Mouse (Mus musculus) kidney, postnatal 0 days (tissue): ENCODE results near the gene Mpst. TPM values are rescaled to one million over a fixed set of nuclear protein-coding genes. Genes with fewer than 3 reads are reported as not detected.
A peak's percentile ranks its signal among the peaks of the same experiment; 100 is the strongest.

ENCODE experiments used
- ATAC-seq: fragments of 200-750 bp; cut with Nextera tagmentation; replicated peaks from 2 replicates; pipeline ENCODE4 v1.8.0; 2017; ENCODE audit warnings: low read depth, moderate number of reproducible peaks, moderate TSS enrichment, moderate library complexity; ENCODE audit not compliant: low FRiP score
- DNase-seq: peaks from one replicate; pipeline ENCODE4 v3.0.0-alpha.2; 2016; ENCODE audit warnings: low spot score
- H3K27ac ChIP-seq: fragments of 300-500 bp; sonication (generic); 2 replicates; pipeline ENCODE4 v1.5.1; 2014; ENCODE audit warnings: mild to moderate bottlenecking
- H3K27me3 ChIP-seq: fragments of 300-500 bp; sonication (generic); 2 replicates; pipeline ENCODE4 v1.6.1; 2014; ENCODE audit warnings: low read length, mixed read lengths; ENCODE audit not compliant: insufficient read depth
- H3K36me3 ChIP-seq: fragments of 300-500 bp; sonication (generic); 2 replicates; pipeline ENCODE4 v1.6.1; 2014; ENCODE audit warnings: low read length, mixed read lengths; ENCODE audit not compliant: insufficient read depth
- H3K4me1 ChIP-seq: fragments of 300-500 bp; sonication (generic); replicated peaks from 2 replicates; pipeline ENCODE4 v1.6.1; 2014; ENCODE audit warnings: antibody characterized with exemption, low read length, mixed read lengths; ENCODE audit not compliant: insufficient read depth
- H3K4me2 ChIP-seq: fragments of 300-500 bp; sonication (generic); 2 replicates; pipeline ENCODE4 v1.6.1; 2014; ENCODE audit warnings: mild to moderate bottlenecking, low read length, moderate library complexity, mixed read lengths
- H3K4me3 ChIP-seq: fragments of 300-500 bp; sonication (generic); replicated peaks from 2 replicates; pipeline ENCODE4 v1.5.1; 2014; ENCODE audit warnings: low read depth, low read length
- H3K9ac ChIP-seq: fragments of 300-500 bp; sonication (generic); 2 replicates; pipeline ENCODE4 v1.6.1; 2014; ENCODE audit warnings: low read depth, low read length
- H3K9me3 ChIP-seq: fragments of 300-500 bp; sonication (generic); replicated peaks from 2 replicates; pipeline ENCODE4 v1.6.1; 2016; ENCODE audit warnings: low read length, inconsistent platforms, mixed read lengths
- CTCF ChIP-seq: IDR thresholded peaks from 2 replicates; pipeline ENCODE4 v1.5.1; 2016; ENCODE audit warnings: antibody characterized with exemption, low read depth, mild to moderate bottlenecking, moderate library complexity
- WGBS: fragments of 180-500 bp; shearing (Covaris S2); extraction: QIAGEN DNeasy Blood & Tissue Kit; methylation state at CpG from one replicate; pipeline ENCODE4 v1.1.7; 2014; 5-methylcytosine and 5-hydroxymethylcytosine counted together
- polyA plus RNA-seq: library from polyadenylated mRNA; unstranded; fragments of >200 nt; fragmentation: Nextera tagmentation; extraction: Ambion mirVana; gene quantifications from 2 replicates; pipeline ENCODE4 v1.2.1, GENCODE M21; 2015

The Mpst gene
- polyA plus RNA-seq, 1 experiment from 2014 or later = 4.6 TPM

GRCm38 (mm10) chr15:78413083-78413718 is 7.0 kb downstream of the Mpst start:
- H3K9me3 ChIP-seq = no peaks in the 10 kb centered on the region
- TF ChIP-seq CTCF = no peak
- H3K27me3 ChIP-seq = no peaks in the 10 kb centered on the region; the same call in 1 of the 2 replicates
- WGBS = 92% methylated on average over 14 of the region's 14 CpGs
- no peaks in the 10 kb centered on the region for H3K36me3 ChIP-seq
- H3K4me3 ChIP-seq = no peak overlapping the region
- no peak overlapping the region for H3K4me2 ChIP-seq
- H3K27ac ChIP-seq = no peak overlapping the region
- peaks cover 14% of the 10 kb centered on the region for H3K4me1 ChIP-seq
- no peak overlapping the region for H3K9ac ChIP-seq
- DNase-seq (no peak), ATAC-seq (no peak)

- Histone ChIP-seq H3K27me3 (no peaks in the 10 kb centered on the region; the same call in 1 of the 2 replicates), H3K4me3 (no peak overlapping the region), H3K4me1 (peaks cover 14% of the 10 kb centered on the region), H3K9ac (no peak overlapping the region), H3K27ac (no peak overlapping the region), H3K36me3 (no peaks in the 10 kb centered on the region), H3K9me3 (no peaks in the 10 kb centered on the region), H3K4me2 (no peak overlapping the region)
- ATAC-seq (no peak), DNase-seq (no peak)
- no peak for TF ChIP-seq CTCF
- 28% methylated on average over 1 of the region's 1 CpGs for WGBS
These were observed 7.5 kb downstream of the Mpst start for GRCm38 (mm10) chr15:78413719-78414117.

- no peak overlapping the region for H3K27ac ChIP-seq
- H3K9me3 ChIP-seq = no peaks in the 10 kb centered on the region
- no peak overlapping the region for H3K4me3 ChIP-seq
- H3K27me3 ChIP-seq = no peaks in the 10 kb centered on the region; the same call in 1 of the 2 replicates
- no peaks in the 10 kb centered on the region for H3K36me3 ChIP-seq
- peaks cover 14% of the 10 kb centered on the region for H3K4me1 ChIP-seq
- TF ChIP-seq CTCF = no peak
- no peak overlapping the region for H3K9ac ChIP-seq
- no peak overlapping the region for H3K4me2 ChIP-seq
- ATAC-seq (no peak), DNase-seq (no peak)
- WGBS = 85% methylated on average over 8 of the region's 8 CpGs
These were observed 7.9 kb downstream of the Mpst start for GRCm38 (mm10) chr15:78414157-78414556.

GRCm38 (mm10) chr15:78416937-78417336 is 10.7 kb downstream of the Mpst start:
- Histone ChIP-seq H3K9me3 (no peaks in the 10 kb centered on the region), H3K27ac (peak overlapping the region; percentile 77; the same call in 1 of the 2 replicates), H3K9ac (no peak overlapping the region), H3K4me1 (peaks cover 10% of the 10 kb centered on the region), H3K27me3 (no peaks in the 10 kb centered on the region; the same call in 1 of the 2 replicates), H3K4me2 (no peak overlapping the region), H3K4me3 (no peak overlapping the region), H3K36me3 (no peaks in the 10 kb centered on the region)
- DNase-seq (peak; percentile 87), ATAC-seq (peak; percentile 92)
- WGBS = 14% methylated on average over 4 of the region's 4 CpGs
- TF ChIP-seq CTCF = no peak

GRCm38 (mm10) chr15:78420395-78420794 is 14.2 kb downstream of the Mpst start:
- ATAC-seq = no peak
- H3K4me1 ChIP-seq = peaks cover 10% of the 10 kb centered on the region
- no peak overlapping the region for H3K4me3 ChIP-seq
- no peak overlapping the region for H3K27ac ChIP-seq
- WGBS = 80% methylated on average over 13 of the region's 13 CpGs
- H3K9ac ChIP-seq = no peak overlapping the region
- DNase-seq = no peak
- no peaks in the 10 kb centered on the region for H3K27me3 ChIP-seq
- no peak overlapping the region for H3K4me2 ChIP-seq
- no peaks in the 10 kb centered on the region for H3K9me3 ChIP-seq
- no peak for TF ChIP-seq CTCF
- H3K36me3 ChIP-seq = no peaks in the 10 kb centered on the region

- H3K27me3 ChIP-seq = no peaks in the 10 kb centered on the region
These were observed 16.1 kb downstream of the Mpst start for GRCm38 (mm10) chr15:78422046-78422956.

More at GRCm38 (mm10) chr15:78422046-78422956, 16.1 kb downstream of the Mpst start:
- Histone ChIP-seq H3K36me3 (no peaks in the 10 kb centered on the region), H3K4me3 (no peak overlapping the region), H3K27ac (no peak overlapping the region), H3K9me3 (no peaks in the 10 kb centered on the region), H3K9ac (0 out of 2 replicates have a peak overlapping the region, but pooled peaks have one; percentile 27), H3K4me1 (no peaks in the 10 kb centered on the region; the same call in 1 of the 2 replicates), H3K4me2 (peak overlapping the region; percentile 37; the same call in 1 of the 2 replicates)
- ATAC-seq = 0 out of 2 replicates have a peak, but pooled peaks have one; percentile 33
- WGBS = 18% methylated on average over 16 of the region's 16 CpGs
- peak; percentile 88 for TF ChIP-seq CTCF
- peak; percentile 85 for DNase-seq
